Mouse (Mus musculus) intestine, embryonic 14.5 days (tissue): ENCODE results near the gene S100a6. TPM values are rescaled to one million over a fixed set of nuclear protein-coding genes. Genes with fewer than 3 reads are reported as not detected.

Source experiments
- ATAC-seq: fragments of 200-750 bp; cut with Nextera tagmentation; replicated peaks from 2 replicates; pipeline ENCODE4 v1.8.0; 2017; ENCODE audit warnings: low read depth, moderate number of reproducible peaks, moderate TSS enrichment, moderate library complexity; ENCODE audit not compliant: low FRiP score, low TSS enrichment
- DNase-seq: peaks from one replicate; pipeline ENCODE4 v3.0.0-alpha.2; 2018; ENCODE audit warnings: low spot score
- H3K27ac ChIP-seq: fragments of 300-500 bp; sonication (generic); 2 replicates; pipeline ENCODE4 v1.5.1; 2014; ENCODE audit warnings: low read depth, mild to moderate bottlenecking, control low read depth
- H3K27me3 ChIP-seq: fragments of 300-500 bp; sonication (generic); replicated peaks from 2 replicates; pipeline ENCODE4 v1.6.1; 2014; ENCODE audit warnings: low read length, control low read depth; ENCODE audit not compliant: control insufficient read depth, insufficient read depth
- H3K36me3 ChIP-seq: fragments of 300-500 bp; sonication (generic); 2 replicates; pipeline ENCODE4 v1.6.1; 2014; ENCODE audit warnings: low read length, control low read depth; ENCODE audit not compliant: control insufficient read depth, insufficient read depth
- H3K4me1 ChIP-seq: fragments of 300-500 bp; sonication (generic); replicated peaks from 2 replicates; pipeline ENCODE4 v1.6.1; 2014; ENCODE audit warnings: low read length, control low read depth, mixed read lengths; ENCODE audit not compliant: control insufficient read depth, insufficient read depth
- H3K4me2 ChIP-seq: fragments of 300-500 bp; sonication (generic); 2 replicates; pipeline ENCODE4 v1.6.1; 2014; ENCODE audit warnings: low read length
- H3K4me3 ChIP-seq: fragments of 300-500 bp; sonication (generic); 2 replicates; pipeline ENCODE4 v1.5.1; 2014; ENCODE audit warnings: low read depth, low read length, control low read depth, mixed read lengths
- H3K9ac ChIP-seq: fragments of 300-500 bp; sonication (generic); 2 replicates; pipeline ENCODE4 v1.6.1; 2014; ENCODE audit warnings: mild to moderate bottlenecking, low read length
- H3K9me3 ChIP-seq: fragments of 300-500 bp; sonication (generic); 2 replicates; pipeline ENCODE4 v1.6.1; 2016; ENCODE audit warnings: low read length, control low read depth; ENCODE audit not compliant: control insufficient read depth
- WGBS: fragments of 180-500 bp; shearing (Covaris S2); extraction: QIAGEN DNeasy Blood & Tissue Kit; methylation state at CpG from one replicate; pipeline ENCODE4 v1.1.7; 2014; 5-methylcytosine and 5-hydroxymethylcytosine counted together
- polyA plus RNA-seq: library from polyadenylated mRNA; unstranded; fragments of >200 nt; fragmentation: Nextera tagmentation; extraction: Ambion mirVana; gene quantifications from 2 replicates; pipeline ENCODE4 v1.2.1, GENCODE M21; 2014

Gene S100a6
- polyA plus RNA-seq, 1 experiment from 2014 or later: 401 TPM

GRCm38 (mm10) chr3:90585595-90585994 lies 27.1 kb upstream of the S100a6 start:
- 29% methylated on average over 5 of the region's 5 CpGs for WGBS
- ATAC-seq: peak; percentile 28
- 0 out of 2 replicates have a peak overlapping the region, but pooled peaks have one; percentile 69 for H3K27ac ChIP-seq

GRCm38 (mm10) chr3:90586016-90586643 lies 26.6 kb upstream of the S100a6 start:
- WGBS: 88% methylated on average over 15 of the region's 15 CpGs
- Histone ChIP-seq H3K9ac (no peak overlapping the region), H3K27ac (peak overlapping the region; percentile 69), H3K4me2 (no peak overlapping the region), H3K27me3 (no peaks in the 10 kb centered on the region), H3K4me3 (no peak overlapping the region), H3K4me1 (peaks cover 7% of the 10 kb centered on the region), H3K36me3 (no peaks in the 10 kb centered on the region), H3K9me3 (no peaks in the 10 kb centered on the region)
- ATAC-seq (no peak), DNase-seq (no peak)

More at GRCm38 (mm10) chr3:90585595-90585994, 27.1 kb upstream of the S100a6 start:
- peak; percentile 76 for DNase-seq
- Histone ChIP-seq H3K27me3 (no peaks in the 10 kb centered on the region), H3K4me1 (peaks cover 7% of the 10 kb centered on the region), H3K36me3 (no peaks in the 10 kb centered on the region), H3K9me3 (no peaks in the 10 kb centered on the region), H3K4me2 (no peak overlapping the region), H3K4me3 (no peak overlapping the region), H3K9ac (no peak overlapping the region)

- no peak overlapping the region for H3K4me2 ChIP-seq
- peak; percentile 79 for ATAC-seq
- peaks cover 7% of the 10 kb centered on the region for H3K4me1 ChIP-seq
- WGBS: 50% methylated on average over 10 of the region's 10 CpGs
- H3K27ac ChIP-seq: peak overlapping the region; percentile 69
- H3K4me3 ChIP-seq: no peak overlapping the region
- H3K9ac ChIP-seq: no peak overlapping the region
- no peaks in the 10 kb centered on the region for H3K36me3 ChIP-seq
- DNase-seq: peak; percentile 73
- H3K27me3 ChIP-seq: no peaks in the 10 kb centered on the region
- H3K9me3 ChIP-seq: no peaks in the 10 kb centered on the region
Measured at GRCm38 (mm10) chr3:90586906-90587305, 25.8 kb upstream of the S100a6 start.

- Histone ChIP-seq H3K4me2 (no peak overlapping the region), H3K4me1 (peaks cover 7% of the 10 kb centered on the region), H3K27ac (peak overlapping the region; percentile 69), H3K36me3 (no peaks in the 10 kb centered on the region), H3K27me3 (no peaks in the 10 kb centered on the region), H3K4me3 (no peak overlapping the region), H3K9me3 (no peaks in the 10 kb centered on the region), H3K9ac (no peak overlapping the region)
- ATAC-seq (no peak), DNase-seq (no peak)
- WGBS: 87% methylated on average over 14 of the region's 14 CpGs
Measured at GRCm38 (mm10) chr3:90587361-90588101, 25.2 kb upstream of the S100a6 start.

GRCm38 (mm10) chr3:90589390-90589789 lies 23.3 kb upstream of the S100a6 start:
- no peak overlapping the region for H3K4me2 ChIP-seq

GRCm38 (mm10) chr3:90589947-90590346 lies 22.7 kb upstream of the S100a6 start, which contains the start of gene S100a2:
Gene S100a2, plus strand, starts transcription at chr3:90590247.
- no peaks in the 10 kb centered on the region for H3K36me3 ChIP-seq
- no peak within 1 kb of the TSS for H3K9ac ChIP-seq
- no peaks in the 10 kb centered on the region for H3K9me3 ChIP-seq
- no peak within 1 kb of the TSS for H3K4me2 ChIP-seq
- H3K27ac ChIP-seq: no peak within 1 kb of the TSS
- DNase-seq: no peak
- no peak within 1 kb of the TSS for H3K4me3 ChIP-seq
- H3K4me1 ChIP-seq: no peaks in the 10 kb centered on the region; the same call in 1 of the 2 replicates
- WGBS: 88% methylated on average over 8 of the region's 8 CpGs
- no peaks in the 10 kb centered on the region for H3K27me3 ChIP-seq
- no peak for ATAC-seq

More at GRCm38 (mm10) chr3:90589390-90589789, 23.3 kb upstream of the S100a6 start:
- Histone ChIP-seq H3K27ac (no peak overlapping the region), H3K36me3 (no peaks in the 10 kb centered on the region), H3K9me3 (no peaks in the 10 kb centered on the region), H3K9ac (no peak overlapping the region), H3K4me3 (no peak overlapping the region), H3K27me3 (no peaks in the 10 kb centered on the region), H3K4me1 (no peaks in the 10 kb centered on the region; the same call in 1 of the 2 replicates)
- 74% methylated on average over 6 of the region's 6 CpGs for WGBS
- no peak for DNase-seq
- no peak for ATAC-seq

GRCm38 (mm10) chr3:90594466-90594865 lies 18.2 kb upstream of the S100a6 start:
- ATAC-seq: no peak
- no peak for DNase-seq
- Histone ChIP-seq H3K9me3 (no peaks in the 10 kb centered on the region), H3K27me3 (no peaks in the 10 kb centered on the region), H3K9ac (no peak overlapping the region), H3K4me1 (no peaks in the 10 kb centered on the region), H3K27ac (no peak overlapping the region), H3K36me3 (no peaks in the 10 kb centered on the region), H3K4me3 (no peak overlapping the region), H3K4me2 (no peak overlapping the region)
- 73% methylated on average over 1 of the region's 1 CpGs for WGBS

- Histone ChIP-seq H3K4me2 (no peak overlapping the region), H3K27ac (no peak overlapping the region), H3K27me3 (no peaks in the 10 kb centered on the region), H3K4me3 (no peak overlapping the region), H3K4me1 (no peaks in the 10 kb centered on the region), H3K9ac (no peak overlapping the region), H3K9me3 (no peaks in the 10 kb centered on the region), H3K36me3 (no peaks in the 10 kb centered on the region)
- WGBS: 59% methylated on average over 5 of the region's 5 CpGs
- DNase-seq (no peak), ATAC-seq (no peak)
Measured at GRCm38 (mm10) chr3:90595556-90595955, 17.1 kb upstream of the S100a6 start.
